Mouse (Mus musculus) hindbrain, embryonic 16.5 days (tissue): ENCODE measurements around the gene Grin2c. TPM values are rescaled to one million over a fixed set of nuclear protein-coding genes. Genes with fewer than 3 reads are reported as not detected.

Source experiments
- ATAC-seq: fragments of 200-750 bp; cut with Nextera tagmentation; 2 replicates; pipeline ENCODE4 v1.8.0; 2017; ENCODE audit warnings: moderate TSS enrichment, moderate library complexity
- H3K27ac ChIP-seq: fragments of 300-500 bp; sonication (generic); 2 replicates; pipeline ENCODE4 v1.5.1; 2014; ENCODE audit warnings: low read depth, mild to moderate bottlenecking, control low read depth, low read length, moderate library complexity
- H3K27me3 ChIP-seq: fragments of 300-500 bp; sonication (generic); replicated peaks from 2 replicates; pipeline ENCODE4 v1.6.1; 2014; ENCODE audit warnings: low read length; ENCODE audit not compliant: control insufficient read depth, insufficient read depth
- H3K36me3 ChIP-seq: fragments of 300-500 bp; sonication (generic); 2 replicates; pipeline ENCODE4 v1.6.1; 2014; ENCODE audit warnings: mild to moderate bottlenecking, low read length, moderate library complexity, mixed read lengths; ENCODE audit not compliant: control insufficient read depth, insufficient read depth
- H3K4me1 ChIP-seq: fragments of 300-500 bp; sonication (generic); 2 replicates; pipeline ENCODE4 v1.6.1; 2014; ENCODE audit warnings: low read depth, low read length; ENCODE audit not compliant: control insufficient read depth, insufficient read depth
- H3K4me2 ChIP-seq: fragments of 300-500 bp; sonication (generic); 2 replicates; pipeline ENCODE4 v1.6.1; 2014; ENCODE audit warnings: mild to moderate bottlenecking, low read length, control low read depth, moderate library complexity
- H3K4me3 ChIP-seq: fragments of 300-500 bp; sonication (generic); 2 replicates; pipeline ENCODE4 v1.5.1; 2014; ENCODE audit warnings: mild to moderate bottlenecking, low read length, control low read depth, moderate library complexity
- H3K9ac ChIP-seq: fragments of 300-500 bp; sonication (generic); 2 replicates; pipeline ENCODE4 v1.6.1; 2014; ENCODE audit warnings: low read depth, mild to moderate bottlenecking, control low read depth, low read length, moderate library complexity
- H3K9me3 ChIP-seq: fragments of 300-500 bp; sonication (generic); 2 replicates; pipeline ENCODE4 v1.6.1; 2014; ENCODE audit warnings: mild to moderate bottlenecking, low read length, moderate library complexity; ENCODE audit not compliant: control insufficient read depth
- WGBS: fragments of 180-500 bp; shearing (Covaris S2); extraction: QIAGEN DNeasy Blood & Tissue Kit; methylation state at CpG from one replicate; pipeline ENCODE4 v1.1.7; 2014; 5-methylcytosine and 5-hydroxymethylcytosine counted together
- polyA plus RNA-seq: library from polyadenylated mRNA; unstranded; fragments of >200 nt; fragmentation: Nextera tagmentation; extraction: Ambion mirVana; gene quantifications from 2 replicates; pipeline ENCODE4 v1.2.1, GENCODE M21; 2015

The Grin2c gene
- polyA plus RNA-seq, 1 experiment from 2014 or later: 0.60 TPM

DNA sequence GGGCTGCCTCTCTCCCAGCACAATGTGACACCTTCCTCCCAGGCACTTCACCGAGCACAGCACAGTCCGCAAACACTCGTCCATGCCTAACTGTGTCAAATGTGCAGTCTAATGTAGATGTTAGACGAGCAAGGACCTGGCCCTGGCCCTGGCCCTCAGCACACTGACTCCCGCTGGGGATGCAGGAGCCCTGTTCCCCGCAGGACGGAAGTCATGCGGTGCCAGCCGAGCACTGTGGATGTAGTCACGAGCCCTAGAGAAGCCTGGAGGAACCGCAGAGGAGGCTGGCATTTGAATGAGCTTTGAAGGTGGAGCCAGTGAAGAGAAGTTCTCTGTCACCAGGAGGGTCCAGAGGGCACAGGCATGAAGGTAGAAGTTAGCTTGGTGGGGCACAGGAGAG lies 43.6 kb downstream of the Grin2c start:
- H3K9me3 ChIP-seq: no peaks in the 10 kb centered on the region
- WGBS: 66% methylated on average over 11 of the region's 11 CpGs
- no peak for ATAC-seq
- H3K27me3 ChIP-seq: no peaks in the 10 kb centered on the region
- H3K4me1 ChIP-seq: peaks cover 37% of the 10 kb centered on the region
- no peaks in the 10 kb centered on the region for H3K36me3 ChIP-seq
- H3K27ac ChIP-seq: no peak overlapping the region
- H3K9ac ChIP-seq: no peak overlapping the region
- no peak overlapping the region for H3K4me2 ChIP-seq
- no peak overlapping the region for H3K4me3 ChIP-seq

DNA sequence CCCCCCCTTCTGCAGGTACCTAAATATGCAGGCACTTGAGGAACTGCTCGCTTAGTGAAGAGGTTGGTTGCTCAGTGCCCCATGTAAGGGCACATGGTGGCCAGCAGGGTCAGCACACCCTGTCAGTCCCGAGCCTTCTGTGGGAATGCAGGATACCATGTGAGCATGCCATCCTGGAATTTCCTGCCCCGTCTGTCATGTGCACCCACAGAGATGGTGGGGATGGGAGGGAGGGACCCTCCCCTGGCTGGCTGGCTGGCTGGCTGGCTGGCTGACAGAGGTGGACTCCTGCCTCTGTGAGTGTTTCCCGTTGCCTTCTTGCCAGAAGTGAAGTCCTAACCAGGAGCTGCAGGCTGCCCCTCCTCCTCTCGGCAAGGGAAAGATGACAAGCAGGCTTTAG lies 44.5 kb downstream of the Grin2c start:
- H3K4me1 ChIP-seq: peaks cover 42% of the 10 kb centered on the region
- 39% methylated on average over 5 of the region's 5 CpGs for WGBS
- ATAC-seq: no peak

DNA sequence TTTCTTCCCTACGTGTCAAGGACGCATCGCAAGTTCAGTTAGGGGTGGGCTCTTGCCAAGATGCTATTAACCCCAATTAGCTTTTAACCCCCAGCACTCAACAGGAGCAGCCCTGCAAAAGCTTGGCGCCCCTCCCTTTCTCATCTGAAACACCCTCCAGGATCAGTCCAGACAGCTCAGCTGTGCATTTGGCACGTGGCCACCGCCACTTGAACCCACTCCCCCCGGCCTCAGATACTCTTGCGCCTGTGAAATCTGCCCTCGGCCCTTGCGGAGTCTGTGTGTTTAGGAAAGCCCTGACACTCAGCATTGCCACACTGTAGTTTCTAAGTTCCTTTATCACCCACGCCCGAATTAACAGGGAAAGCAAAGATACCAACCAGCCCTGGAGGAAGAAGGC lies 45.0 kb downstream of the Grin2c start:
- 44% methylated on average over 12 of the region's 12 CpGs for WGBS
- Histone ChIP-seq H3K9ac (no peak overlapping the region), H3K27ac (no peak overlapping the region), H3K4me1 (peaks cover 42% of the 10 kb centered on the region), H3K27me3 (no peaks in the 10 kb centered on the region), H3K4me2 (no peak overlapping the region), H3K4me3 (no peak overlapping the region), H3K36me3 (no peaks in the 10 kb centered on the region), H3K9me3 (no peaks in the 10 kb centered on the region)
- no peak for ATAC-seq

More for the DNA sequence above, 44.5 kb downstream of the Grin2c start:
- H3K9ac ChIP-seq: 0 out of 2 replicates have a peak overlapping the region, but pooled peaks have one; percentile 15
- H3K36me3 ChIP-seq: no peaks in the 10 kb centered on the region
- no peak overlapping the region for H3K4me2 ChIP-seq
- no peaks in the 10 kb centered on the region for H3K27me3 ChIP-seq
- H3K27ac ChIP-seq: no peak overlapping the region
- H3K4me3 ChIP-seq: no peak overlapping the region
- no peaks in the 10 kb centered on the region for H3K9me3 ChIP-seq

DNA sequence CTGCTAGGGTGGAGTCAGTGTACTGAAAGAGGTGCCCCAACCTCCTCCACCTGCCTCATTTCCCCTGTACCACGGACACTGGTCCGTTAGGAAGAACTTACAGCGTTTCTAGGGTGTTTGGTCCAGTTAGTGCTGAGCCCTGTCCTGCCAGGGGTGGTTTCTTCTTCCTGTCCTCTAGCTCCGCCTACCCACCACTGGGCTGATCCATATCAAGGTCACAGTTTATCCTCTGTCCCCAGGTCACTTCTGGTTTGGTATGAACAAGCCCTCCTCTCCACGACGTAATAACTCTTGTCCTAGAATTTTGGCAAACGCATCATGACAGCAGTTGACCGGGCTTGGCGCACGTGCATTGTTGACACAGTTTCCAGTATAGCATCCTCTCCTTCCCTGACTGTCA lies 47.4 kb downstream of the Grin2c start:
- Histone ChIP-seq H3K4me3 (no peak overlapping the region), H3K27ac (no peak overlapping the region), H3K27me3 (no peaks in the 10 kb centered on the region), H3K4me2 (no peak overlapping the region), H3K4me1 (peaks cover 25% of the 10 kb centered on the region), H3K9ac (no peak overlapping the region), H3K9me3 (no peaks in the 10 kb centered on the region), H3K36me3 (no peaks in the 10 kb centered on the region)
- ATAC-seq: no peak
- WGBS: 92% methylated on average over 10 of the region's 10 CpGs

DNA sequence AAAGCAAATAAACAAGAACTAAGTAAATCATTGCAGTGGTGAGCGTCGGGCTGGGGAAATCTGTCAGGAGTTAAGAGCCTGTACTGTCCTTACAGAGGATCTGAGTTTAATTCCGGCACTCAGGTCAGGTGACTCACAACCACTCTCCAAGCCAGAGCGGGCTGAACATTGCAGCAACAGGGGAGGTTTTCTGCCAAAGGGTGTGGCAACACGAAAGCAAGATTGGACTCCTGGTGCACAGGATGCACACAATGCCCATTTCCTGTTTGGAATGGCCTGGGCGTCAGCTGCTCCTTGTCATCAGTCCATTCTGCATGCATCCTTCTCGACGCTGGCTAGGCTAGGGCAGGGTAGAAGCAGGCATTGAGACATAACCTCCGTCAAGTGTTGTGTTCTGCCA lies 47.8 kb downstream of the Grin2c start:
- no peaks in the 10 kb centered on the region for H3K9me3 ChIP-seq
- H3K27ac ChIP-seq: no peak overlapping the region
- no peak for ATAC-seq
- H3K36me3 ChIP-seq: no peaks in the 10 kb centered on the region
- H3K4me2 ChIP-seq: no peak overlapping the region
- WGBS: 86% methylated on average over 9 of the region's 9 CpGs
- H3K4me3 ChIP-seq: no peak overlapping the region
- no peak overlapping the region for H3K9ac ChIP-seq
- no peaks in the 10 kb centered on the region for H3K27me3 ChIP-seq
- peaks cover 25% of the 10 kb centered on the region for H3K4me1 ChIP-seq

DNA sequence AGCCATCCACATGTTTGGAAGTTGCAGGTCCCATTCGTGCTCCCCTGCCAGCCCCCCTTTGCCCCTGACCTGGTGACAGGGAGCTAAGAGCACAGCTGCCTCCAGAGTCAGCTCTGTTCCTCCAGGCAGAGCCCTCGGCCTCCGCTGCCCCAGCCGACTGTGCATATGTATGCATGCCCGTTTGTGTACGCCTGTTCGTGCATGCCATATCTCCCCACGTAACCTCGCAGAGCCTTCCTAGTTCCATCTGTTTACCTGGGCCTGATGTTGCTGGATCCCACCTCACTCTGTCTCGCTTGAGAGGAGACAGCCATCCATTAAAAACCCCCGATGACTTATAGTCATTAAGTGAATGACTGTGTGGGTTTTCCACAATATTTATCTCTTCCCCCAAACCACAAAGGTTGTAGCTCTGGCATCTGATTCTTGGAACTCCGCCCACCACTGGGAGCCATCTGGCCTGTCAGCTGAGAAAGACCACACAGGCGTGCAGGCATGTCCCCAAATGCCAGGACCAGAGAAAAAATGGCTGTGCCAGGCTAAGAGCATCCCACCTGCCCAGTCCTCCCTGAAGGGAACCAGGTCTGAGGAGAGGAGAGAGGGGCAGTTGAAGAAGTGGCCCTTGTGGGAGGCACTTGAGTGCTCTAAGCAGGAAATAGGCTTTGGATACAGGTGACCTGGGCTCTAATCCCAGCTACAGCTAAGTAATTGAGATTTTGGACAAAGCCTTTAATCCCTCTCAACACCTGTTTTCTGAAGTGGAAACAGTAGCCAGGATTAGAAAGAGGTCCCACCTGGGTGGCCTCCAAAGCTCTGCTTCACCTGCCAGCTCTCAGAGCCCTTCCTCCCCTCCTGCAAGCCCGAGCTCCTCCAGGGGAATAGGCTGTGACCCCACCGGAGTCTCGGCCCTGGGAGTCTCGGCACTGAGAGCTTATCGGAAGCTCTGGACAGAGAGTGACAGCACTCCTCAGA lies 49.3 kb downstream of the Grin2c start:
- peaks cover 23% of the 10 kb centered on the region for H3K4me1 ChIP-seq
- no peaks in the 10 kb centered on the region for H3K27me3 ChIP-seq
- peak overlapping the region; percentile 64 for H3K27ac ChIP-seq
- no peaks in the 10 kb centered on the region for H3K9me3 ChIP-seq
- H3K4me3 ChIP-seq: no peak overlapping the region
- ATAC-seq: peak; percentile 71
- no peak overlapping the region for H3K4me2 ChIP-seq
- no peaks in the 10 kb centered on the region for H3K36me3 ChIP-seq
- peak overlapping the region; percentile 33; the same call in 1 of the 2 replicates for H3K9ac ChIP-seq
- WGBS: 43% methylated on average over 18 of the region's 18 CpGs

DNA sequence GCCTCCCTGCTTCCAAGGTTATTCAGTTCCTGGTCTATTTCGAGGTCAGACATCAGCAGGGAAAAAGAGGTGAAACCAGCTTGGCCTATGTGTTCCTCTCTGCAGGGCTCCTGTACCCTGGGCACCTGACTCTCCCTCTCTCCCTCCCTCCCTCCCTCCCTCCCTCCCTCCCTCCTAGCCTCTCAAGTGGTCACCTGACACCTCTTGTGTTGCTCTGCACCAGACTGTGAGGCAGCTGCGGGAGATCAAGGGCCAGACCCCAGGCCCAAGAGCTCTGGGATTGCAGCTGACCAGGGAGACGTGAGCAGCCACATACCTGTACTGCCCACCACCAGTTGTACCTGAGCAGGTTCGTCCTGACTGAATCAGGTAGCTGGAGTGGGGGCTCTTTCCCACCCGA lies 51.9 kb downstream of the Grin2c start:
- no peaks in the 10 kb centered on the region for H3K9me3 ChIP-seq
- H3K4me3 ChIP-seq: no peak overlapping the region
- H3K4me1 ChIP-seq: peaks cover 16% of the 10 kb centered on the region
- H3K27ac ChIP-seq: no peak overlapping the region
- no peak overlapping the region for H3K4me2 ChIP-seq
- H3K36me3 ChIP-seq: no peaks in the 10 kb centered on the region
- no peak overlapping the region for H3K9ac ChIP-seq
- H3K27me3 ChIP-seq: no peaks in the 10 kb centered on the region
- ATAC-seq: no peak
- whole genome bisulfite sequencing: 59% methylated on average over 5 of the region's 5 CpGs

DNA sequence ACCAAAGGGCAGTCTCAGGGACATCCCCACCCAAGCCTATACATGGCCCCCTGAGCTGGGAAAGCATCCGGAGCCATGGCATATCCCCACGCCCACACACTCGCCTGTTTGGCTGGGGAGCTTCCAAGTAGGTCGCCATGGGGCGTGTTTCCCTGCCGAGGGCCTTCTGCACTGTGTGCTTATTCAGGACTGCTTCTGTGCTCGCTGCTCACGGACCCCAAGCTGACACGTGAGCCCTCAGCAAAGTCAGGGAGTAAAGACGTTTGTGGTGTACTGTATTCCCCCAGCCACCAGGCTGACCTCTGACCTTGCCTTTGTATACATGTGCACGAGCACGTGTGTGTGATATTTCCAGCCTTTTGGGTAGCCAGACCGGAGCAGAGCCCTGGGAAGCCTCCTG lies 54.9 kb downstream of the Grin2c start:
- H3K4me1 ChIP-seq: peaks cover 15% of the 10 kb centered on the region
- H3K36me3 ChIP-seq: peaks cover 2% of the 10 kb centered on the region; the same call in 1 of the 2 replicates
- no peak overlapping the region for H3K4me2 ChIP-seq
- H3K27ac ChIP-seq: no peak overlapping the region
- ATAC-seq: no peak
- H3K27me3 ChIP-seq: no peaks in the 10 kb centered on the region
- H3K9me3 ChIP-seq: no peaks in the 10 kb centered on the region
- 45% methylated on average over 13 of the region's 13 CpGs for WGBS
- H3K4me3 ChIP-seq: no peak overlapping the region
- H3K9ac ChIP-seq: no peak overlapping the region

DNA sequence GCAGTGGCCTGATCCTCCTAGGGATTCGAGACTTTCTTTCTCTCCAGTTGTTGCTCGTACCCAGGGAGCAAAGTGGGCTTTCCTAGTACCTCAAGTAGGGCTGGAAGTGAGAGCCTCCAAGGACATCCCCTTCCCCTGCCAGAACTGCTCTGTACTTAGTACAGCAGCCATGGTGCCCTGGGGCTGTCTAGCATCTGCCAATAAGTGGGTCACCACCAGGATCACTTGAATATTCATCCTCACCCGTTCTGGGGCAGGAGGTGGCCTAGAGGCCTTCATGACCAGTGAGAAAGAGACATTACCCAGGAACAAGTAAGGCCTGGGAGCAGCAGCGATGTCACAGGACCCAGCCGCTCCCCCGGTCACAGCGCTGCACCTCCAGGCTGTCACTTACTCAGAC lies 57.1 kb downstream of the Grin2c start:
- Histone ChIP-seq H3K4me3 (no peak overlapping the region), H3K4me2 (no peak overlapping the region), H3K27ac (no peak overlapping the region), H3K27me3 (no peaks in the 10 kb centered on the region), H3K9ac (0 out of 2 replicates have a peak overlapping the region, but pooled peaks have one; percentile 26), H3K36me3 (peaks cover 11% of the 10 kb centered on the region; the same call in 1 of the 2 replicates), H3K4me1 (peaks cover 13% of the 10 kb centered on the region), H3K9me3 (no peaks in the 10 kb centered on the region)
- ATAC-seq: no peak
- WGBS: 81% methylated on average over 7 of the region's 7 CpGs
